In genomic region chr6:147510516-147510915, GRCm38 (mm10) we compare ENCODE assay signal across 21 mouse cellular contexts.
"Had no signal": no experiment of that assay in that cellular context is flagged by ENCODE, and none has a peak within 500 bp of the region (broad histone marks: within the 10 kb centered on the region; RNA-seq: fewer than 3 reads in every experiment).

No protein-coding gene starts in this region.

- H3K4me3 ChIP-seq: liver, embryonic 15.5 days; lung, embryonic 15.5 days; megakaryocyte, embryonic 14.5 days; midbrain, embryonic 13.5 days; midbrain, embryonic 15.5 days; neural tube, embryonic 12.5 days had no signal

- H3K4me2 ChIP-seq: liver, embryonic 15.5 days; lung, embryonic 15.5 days; midbrain, embryonic 11.5 days; midbrain, embryonic 13.5 days; midbrain, embryonic 15.5 days; neural tube, embryonic 12.5 days had no signal

- H3K36me3 ChIP-seq: liver, embryonic 15.5 days; lung, embryonic 15.5 days; midbrain, embryonic 15.5 days; neural tube, embryonic 12.5 days had no signal

- DNase-seq: liver, postnatal 0 days; lung, adult 2 months; lung, postnatal 14 days; lung, postnatal 36 days; retina, postnatal 1 day; right cerebral cortex, adult 18-20 months; right cerebral cortex, postnatal 25 days; right cerebral cortex, postnatal 4 days; spleen, adult 18-20 months; thymus, adult 2 months; thymus, postnatal 25 days; thymus, postnatal 4 days had no signal

- H3K27me3 ChIP-seq: liver, embryonic 15.5 days; lung, embryonic 15.5 days; midbrain, embryonic 13.5 days; midbrain, embryonic 15.5 days; neural tube, embryonic 12.5 days had no signal

- H3K4me1 ChIP-seq: liver, embryonic 15.5 days; midbrain, embryonic 13.5 days; midbrain, embryonic 15.5 days; neural tube, embryonic 12.5 days had no signal

- H3K9ac ChIP-seq: liver, embryonic 15.5 days; liver, postnatal 0 days; lung, embryonic 15.5 days; midbrain, embryonic 13.5 days; midbrain, embryonic 15.5 days; neural tube, embryonic 12.5 days had no signal

- ATAC-seq: liver, postnatal 0 days; lung, postnatal 0 days; midbrain, embryonic 13.5 days; midbrain, embryonic 15.5 days had no signal

- H3K27ac ChIP-seq: liver, embryonic 15.5 days; lung, embryonic 15.5 days; macrophage; midbrain, embryonic 13.5 days; midbrain, embryonic 15.5 days; neural tube, embryonic 12.5 days had no signal

- H3K9me3 ChIP-seq: liver, embryonic 15.5 days; lung, embryonic 15.5 days; midbrain, embryonic 13.5 days; midbrain, embryonic 15.5 days; neural tube, embryonic 12.5 days had no signal
